Mouse (Mus musculus): ENCODE results near the gene Wscd1. TPM values are rescaled to one million over a fixed set of nuclear protein-coding genes. Genes with fewer than 3 reads are reported as not detected.

Gene Wscd1
- polyA plus RNA-seq, 1 experiment from 2014 or later: 14.9 TPM

DNA sequence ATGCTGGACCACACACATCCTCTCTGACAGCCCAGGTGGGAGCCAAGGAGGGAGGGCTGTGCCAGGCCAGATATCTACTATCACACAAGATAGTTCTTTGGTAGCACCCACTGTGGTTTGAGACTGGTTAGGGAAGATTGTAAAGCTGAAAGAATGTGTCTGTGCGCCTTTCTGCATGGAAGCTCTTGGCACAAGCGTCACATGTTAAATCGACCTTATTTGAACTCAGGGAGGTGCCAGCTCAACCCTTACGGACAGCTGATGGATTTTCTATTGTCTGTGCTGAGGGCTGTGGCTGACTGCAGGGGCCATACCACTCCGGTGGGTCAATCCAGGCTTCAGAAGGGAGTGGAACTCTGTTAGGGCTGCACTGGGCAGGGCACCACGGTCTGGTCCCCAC is 22.3 kb downstream of the Wscd1 start:
- peaks cover 23% of the 10 kb centered on the region for H3K36me3 ChIP-seq (replicated peaks)
- H3K9me3 ChIP-seq: no peaks in the 10 kb centered on the region
- no peaks in the 10 kb centered on the region; the same call in 1 of the 2 replicates for H3K27me3 ChIP-seq (replicated peaks; ENCODE audit: low read depth, poor library complexity, severe bottlenecking)
- 69% methylated on average over 6 of the region's 6 CpGs for WGBS
- no peak overlapping the region; the same call in 1 of the 2 replicates for H3K27ac ChIP-seq (replicated peaks)
- H3K4me3 ChIP-seq: no peak overlapping the region
- DNase-seq (ENCODE audit: low spot score): no peak
- H3K4me1 ChIP-seq: peaks cover 31% of the 10 kb centered on the region

DNA sequence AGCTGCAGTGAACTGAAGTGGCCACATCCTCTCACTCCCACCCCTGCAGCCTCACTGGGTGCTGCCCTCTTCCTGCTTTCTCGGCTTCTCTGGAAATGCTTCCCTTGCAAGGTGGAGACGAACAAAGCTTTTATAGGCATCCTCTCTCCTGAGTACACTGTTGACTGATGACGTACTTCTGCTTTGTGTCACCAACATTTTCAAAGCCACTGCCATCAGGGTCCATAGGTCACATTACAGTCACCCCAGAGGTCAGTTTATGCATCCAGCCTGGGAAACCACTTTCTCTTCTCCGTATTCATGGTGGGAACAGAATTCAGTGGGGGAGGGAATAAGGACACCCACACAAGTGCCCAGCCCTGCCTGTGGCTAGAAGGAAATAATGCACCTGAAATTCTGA is 23.1 kb downstream of the Wscd1 start:
- no peak overlapping the region for H3K4me3 ChIP-seq
- WGBS: 13% methylated on average over 4 of the region's 4 CpGs
- H3K9me3 ChIP-seq: no peaks in the 10 kb centered on the region
- DNase-seq (ENCODE audit: low spot score): no peak
- peaks cover 23% of the 10 kb centered on the region for H3K36me3 ChIP-seq (replicated peaks)
- no peak overlapping the region for H3K27ac ChIP-seq (replicated peaks)
- H3K27me3 ChIP-seq (replicated peaks; ENCODE audit: low read depth, poor library complexity, severe bottlenecking): no peaks in the 10 kb centered on the region; the same call in 1 of the 2 replicates
- H3K4me1 ChIP-seq: peaks cover 31% of the 10 kb centered on the region

DNA sequence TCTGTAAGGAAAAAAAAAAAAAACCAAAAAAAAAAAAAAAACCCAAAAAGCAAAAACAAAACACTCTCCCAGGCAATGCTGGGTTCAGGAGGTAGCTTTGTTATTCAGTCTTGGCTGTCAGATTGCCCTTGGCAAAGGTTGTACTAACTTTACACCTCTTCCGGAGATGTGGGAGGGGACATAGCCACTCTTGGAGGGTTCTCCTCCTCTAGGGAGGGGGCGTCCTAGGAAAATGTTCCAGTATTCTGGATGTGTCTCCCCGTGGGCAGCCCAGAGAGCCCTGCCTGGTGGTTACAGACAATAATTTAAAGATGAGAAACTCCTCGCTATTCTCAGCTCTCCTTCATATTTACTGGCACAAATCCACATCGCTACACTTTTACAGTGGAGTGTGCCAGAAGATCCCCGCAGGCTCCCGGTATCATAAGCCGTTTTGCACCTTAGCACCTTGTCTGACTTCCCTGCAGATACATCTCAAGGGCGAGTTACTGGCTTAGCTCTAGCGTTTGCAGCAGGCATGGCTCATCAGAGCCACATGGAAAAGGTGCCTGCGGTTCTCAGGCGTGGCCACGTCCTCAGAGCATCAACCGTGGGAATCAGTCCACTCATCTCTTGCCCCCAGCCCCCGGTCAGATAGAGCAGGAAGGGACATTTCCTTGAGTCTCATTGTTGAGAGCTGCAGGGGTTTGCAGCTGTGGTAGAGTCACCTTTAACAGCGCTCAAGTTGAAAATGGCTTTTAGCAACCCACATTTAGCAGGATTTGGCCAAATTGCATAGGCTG is 24.5 kb downstream of the Wscd1 start:
- Histone ChIP-seq H3K4me3 (no peak overlapping the region), H3K9me3 (no peaks in the 10 kb centered on the region), H3K27ac (replicated peaks) (no peak overlapping the region), H3K36me3 (replicated peaks) (peaks cover 25% of the 10 kb centered on the region), H3K4me1 (peaks cover 31% of the 10 kb centered on the region), H3K27me3 (replicated peaks; ENCODE audit: low read depth, poor library complexity, severe bottlenecking) (no peaks in the 10 kb centered on the region; the same call in 1 of the 2 replicates)
- no peak for DNase-seq (ENCODE audit: low spot score)
- 40% methylated on average over 16 of the region's 16 CpGs for WGBS

DNA sequence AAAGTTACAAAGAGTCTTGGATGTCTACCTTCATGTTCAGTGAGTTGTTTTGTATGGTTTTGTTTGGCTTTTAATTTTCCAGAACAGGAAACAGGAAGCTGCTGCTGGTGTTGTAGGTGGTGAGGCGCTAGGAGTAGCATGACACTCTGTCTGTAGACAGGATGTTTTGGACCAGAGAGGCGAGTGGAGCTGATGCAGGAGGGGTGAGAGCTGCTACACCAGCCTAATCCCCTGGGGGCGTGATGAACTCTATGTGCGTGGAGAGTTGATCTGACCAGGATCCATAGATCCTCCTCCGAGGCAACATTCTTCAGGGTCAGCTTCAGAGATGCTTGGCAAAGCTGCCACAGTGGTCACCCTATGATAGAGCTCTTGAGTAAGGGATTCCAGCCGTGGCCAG is 25.3 kb downstream of the Wscd1 start:
- WGBS: 58% methylated on average over 6 of the region's 6 CpGs
- Histone ChIP-seq H3K9me3 (no peaks in the 10 kb centered on the region), H3K4me1 (peaks cover 25% of the 10 kb centered on the region), H3K36me3 (replicated peaks) (peaks cover 17% of the 10 kb centered on the region), H3K4me3 (no peak overlapping the region), H3K27me3 (replicated peaks; ENCODE audit: low read depth, poor library complexity, severe bottlenecking) (no peaks in the 10 kb centered on the region; the same call in 1 of the 2 replicates), H3K27ac (replicated peaks) (no peak overlapping the region)
- DNase-seq (ENCODE audit: low spot score): no peak

DNA sequence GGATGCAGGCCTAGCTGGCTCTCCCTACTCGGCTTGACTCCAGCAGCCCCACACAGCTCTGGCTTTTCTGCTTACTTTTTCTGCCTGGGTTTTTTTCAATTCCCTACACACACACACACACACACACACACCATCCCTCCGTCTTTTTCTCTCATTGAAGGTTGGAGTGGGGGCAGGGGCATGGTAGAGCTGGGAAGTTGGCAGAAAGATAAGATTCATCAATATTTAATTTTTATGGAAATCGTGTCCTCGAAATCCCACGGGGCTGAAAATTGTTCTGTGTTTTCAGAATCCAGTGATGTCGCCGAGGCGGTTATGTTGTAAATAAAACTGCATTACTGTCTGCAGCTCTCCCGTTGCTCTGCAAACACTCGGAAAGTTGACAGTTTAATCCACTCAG is 29.9 kb downstream of the Wscd1 start:
- Histone ChIP-seq H3K4me1 (0 out of 2 replicates have a peak, but pooled peaks cover 4% of the 10 kb centered on the region), H3K36me3 (replicated peaks) (peaks cover 18% of the 10 kb centered on the region), H3K27ac (replicated peaks) (no peak overlapping the region), H3K27me3 (replicated peaks; ENCODE audit: low read depth, poor library complexity, severe bottlenecking) (no peaks in the 10 kb centered on the region; the same call in 1 of the 2 replicates), H3K9me3 (no peaks in the 10 kb centered on the region), H3K4me3 (no peak overlapping the region)
- 90% methylated on average over 10 of the region's 10 CpGs for WGBS
- no peak for DNase-seq (ENCODE audit: low spot score)

DNA sequence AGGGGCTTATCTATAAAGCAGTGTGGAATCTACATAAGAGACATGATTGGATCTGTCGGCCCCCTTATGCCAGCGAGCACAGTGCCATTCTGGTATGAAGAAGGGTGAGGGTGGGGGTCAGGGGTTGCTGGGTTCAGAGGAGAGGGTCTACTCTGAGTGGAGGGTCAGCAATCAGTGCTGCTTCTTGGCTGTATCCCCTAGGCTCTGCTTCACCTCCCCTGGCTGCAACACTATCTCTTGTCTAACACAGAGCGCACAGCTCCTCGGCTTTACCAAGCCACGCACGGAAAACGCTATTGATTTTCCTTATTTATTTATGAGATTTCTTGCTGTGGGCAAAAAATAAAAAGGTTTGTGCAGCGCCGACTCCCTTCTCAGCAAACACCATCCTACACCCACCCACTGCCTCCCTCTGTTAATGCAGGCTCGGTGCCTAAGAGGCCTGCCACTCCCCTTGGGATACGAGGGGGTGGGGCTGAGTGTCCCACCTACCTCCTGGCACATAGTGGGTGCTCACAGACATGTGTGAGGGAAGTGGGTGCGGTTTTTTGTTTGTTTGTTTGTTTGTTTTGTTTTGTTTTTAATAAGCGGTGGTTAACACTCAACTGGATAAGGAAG is 32.1 kb downstream of the Wscd1 start:
- WGBS: 86% methylated on average over 13 of the region's 13 CpGs
- peaks cover 15% of the 10 kb centered on the region; the same call in 1 of the 2 replicates for H3K36me3 ChIP-seq (replicated peaks)

DNA sequence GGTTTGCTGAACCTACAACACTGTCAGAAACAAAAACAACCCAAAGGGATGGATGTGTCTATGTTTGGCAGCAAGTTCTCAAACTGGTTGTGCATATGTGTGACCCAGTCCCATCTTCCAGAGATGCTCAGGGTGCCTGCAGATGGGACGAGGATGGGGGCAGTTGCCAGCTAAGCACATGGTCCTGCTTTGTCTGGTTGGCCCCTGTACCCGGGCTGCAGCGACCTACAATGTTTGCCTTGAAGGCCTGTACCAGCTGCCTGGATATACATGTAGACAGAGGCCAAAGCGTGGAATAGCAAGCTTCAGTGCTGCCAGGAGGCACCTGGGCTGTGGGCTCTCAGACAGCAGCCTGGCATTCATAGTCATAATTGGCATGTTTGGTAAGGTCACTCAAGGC is 35.8 kb downstream of the Wscd1 start:
- WGBS: 87% methylated on average over 4 of the region's 4 CpGs
- Histone ChIP-seq H3K4me1 (no peaks in the 10 kb centered on the region), H3K27me3 (replicated peaks; ENCODE audit: low read depth, poor library complexity, severe bottlenecking) (no peaks in the 10 kb centered on the region)

More for the DNA sequence above, 32.1 kb downstream of the Wscd1 start:
- no peak overlapping the region for H3K4me3 ChIP-seq
- H3K27ac ChIP-seq (replicated peaks): no peak overlapping the region
- no peak for DNase-seq (ENCODE audit: low spot score)
- no peaks in the 10 kb centered on the region for H3K9me3 ChIP-seq
- no peaks in the 10 kb centered on the region for H3K4me1 ChIP-seq
- H3K27me3 ChIP-seq (replicated peaks; ENCODE audit: low read depth, poor library complexity, severe bottlenecking): no peaks in the 10 kb centered on the region

DNA sequence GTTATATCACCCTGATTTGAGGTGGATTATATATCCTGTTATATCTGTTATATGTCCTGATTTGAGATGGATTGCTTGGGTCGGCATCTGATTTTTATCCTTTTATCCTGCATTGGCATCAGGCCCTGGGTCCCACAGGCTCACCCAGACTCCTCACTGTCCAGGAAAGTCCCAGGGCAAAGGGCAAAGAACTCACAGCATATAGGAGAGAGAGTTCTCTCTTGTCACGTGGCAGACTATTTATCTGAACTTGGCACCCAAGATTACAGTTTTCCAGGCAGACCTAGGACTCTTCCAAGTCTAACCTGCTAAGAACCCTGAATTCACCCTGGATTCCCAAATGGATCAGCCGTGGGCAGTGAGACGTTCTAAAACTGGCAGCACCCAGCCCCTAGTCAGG is 38.5 kb downstream of the Wscd1 start:
- no peak for DNase-seq (ENCODE audit: low spot score)
- 90% methylated on average over 4 of the region's 4 CpGs for WGBS
- peaks cover 24% of the 10 kb centered on the region for H3K36me3 ChIP-seq (replicated peaks)

More for the DNA sequence above, 35.8 kb downstream of the Wscd1 start:
- Histone ChIP-seq H3K9me3 (no peaks in the 10 kb centered on the region), H3K27ac (replicated peaks) (no peak overlapping the region), H3K4me3 (no peak overlapping the region), H3K36me3 (replicated peaks) (peaks cover 27% of the 10 kb centered on the region)
- DNase-seq (ENCODE audit: low spot score): no peak

DNA sequence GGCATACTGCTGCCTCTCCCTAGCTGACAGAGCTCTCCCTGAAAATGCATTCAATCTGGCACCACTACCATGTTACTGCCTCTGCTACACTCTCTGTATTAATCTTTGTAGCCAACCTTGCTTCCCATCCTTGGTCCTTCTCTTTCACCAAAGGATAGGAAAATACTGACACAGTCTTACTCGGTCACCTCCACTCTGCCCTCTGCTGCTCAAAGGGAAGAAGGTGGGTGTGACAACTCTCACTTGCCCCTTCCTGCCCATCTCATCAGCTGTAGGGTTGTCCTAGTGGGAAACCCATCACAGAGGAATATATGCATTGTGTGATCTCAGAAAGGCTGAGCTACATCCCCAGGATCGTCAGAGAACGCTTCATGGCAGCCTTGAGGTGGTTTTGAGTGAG is 40.5 kb downstream of the Wscd1 start:
- Histone ChIP-seq H3K36me3 (replicated peaks) (peaks cover 24% of the 10 kb centered on the region), H3K4me1 (no peaks in the 10 kb centered on the region; the same call in 1 of the 2 replicates), H3K4me3 (no peak overlapping the region), H3K27me3 (replicated peaks; ENCODE audit: low read depth, poor library complexity, severe bottlenecking) (no peaks in the 10 kb centered on the region), H3K27ac (replicated peaks) (no peak overlapping the region), H3K9me3 (no peaks in the 10 kb centered on the region)
- DNase-seq (ENCODE audit: low spot score): no peak
- 77% methylated on average over 3 of the region's 3 CpGs for WGBS

More for the DNA sequence above, 38.5 kb downstream of the Wscd1 start:
- Histone ChIP-seq H3K27me3 (replicated peaks; ENCODE audit: low read depth, poor library complexity, severe bottlenecking) (no peaks in the 10 kb centered on the region), H3K9me3 (no peaks in the 10 kb centered on the region), H3K4me1 (no peaks in the 10 kb centered on the region; the same call in 1 of the 2 replicates), H3K27ac (replicated peaks) (no peak overlapping the region), H3K4me3 (no peak overlapping the region)

DNA sequence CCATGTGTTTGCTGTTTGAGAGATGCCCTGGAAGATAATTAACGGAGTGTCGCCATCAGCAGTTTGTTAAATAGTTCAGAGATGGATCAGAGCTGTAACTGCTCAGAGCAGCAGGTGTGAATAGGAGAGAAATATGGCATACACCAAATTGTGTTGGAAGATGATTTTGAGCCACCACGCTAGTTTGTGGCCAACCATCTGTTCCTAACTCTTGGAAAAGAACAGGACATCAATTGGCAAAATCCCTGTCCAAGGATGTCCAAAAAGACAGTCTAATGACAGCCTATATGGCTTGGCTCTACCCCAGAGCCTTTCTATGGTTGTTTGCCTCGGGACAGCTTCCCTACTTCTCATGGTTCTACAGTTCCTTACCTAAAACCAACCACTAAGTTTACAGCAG is 49.5 kb downstream of the Wscd1 start:
- WGBS: 92% methylated on average over 4 of the region's 4 CpGs
- Histone ChIP-seq H3K27ac (replicated peaks) (no peak overlapping the region), H3K4me1 (no peaks in the 10 kb centered on the region), H3K27me3 (replicated peaks; ENCODE audit: low read depth, poor library complexity, severe bottlenecking) (no peaks in the 10 kb centered on the region), H3K36me3 (replicated peaks) (no peaks in the 10 kb centered on the region), H3K4me3 (no peak overlapping the region), H3K9me3 (no peaks in the 10 kb centered on the region)
- DNase-seq (ENCODE audit: low spot score): no peak

DNA sequence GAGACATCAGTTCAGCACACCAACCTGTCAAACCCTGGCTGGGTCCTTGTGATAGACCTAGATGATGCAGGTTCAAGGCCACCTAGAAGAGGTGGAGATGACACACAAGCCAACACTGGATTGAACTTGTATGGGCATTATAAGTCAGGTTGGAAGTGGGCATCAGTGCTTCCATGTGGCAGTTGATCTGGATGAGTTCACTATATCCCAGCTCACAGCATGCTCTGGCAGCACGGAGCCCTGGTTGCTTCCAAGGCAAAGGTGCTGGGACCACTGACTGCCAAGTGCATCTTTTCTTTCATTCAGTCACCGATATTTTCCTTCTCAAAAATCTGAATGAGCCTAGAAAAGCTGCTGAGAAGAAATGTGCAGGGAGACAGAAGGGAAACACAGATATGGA is 58.8 kb downstream of the Wscd1 start:
- no peak for DNase-seq (ENCODE audit: low spot score)
- H3K4me3 ChIP-seq: no peak overlapping the region
- WGBS: 88% methylated on average over 2 of the region's 2 CpGs
- H3K9me3 ChIP-seq: no peaks in the 10 kb centered on the region
- no peaks in the 10 kb centered on the region for H3K36me3 ChIP-seq (replicated peaks)
- no peak overlapping the region for H3K27ac ChIP-seq (replicated peaks)
- H3K27me3 ChIP-seq (replicated peaks; ENCODE audit: low read depth, poor library complexity, severe bottlenecking): no peaks in the 10 kb centered on the region
- no peaks in the 10 kb centered on the region for H3K4me1 ChIP-seq

DNA sequence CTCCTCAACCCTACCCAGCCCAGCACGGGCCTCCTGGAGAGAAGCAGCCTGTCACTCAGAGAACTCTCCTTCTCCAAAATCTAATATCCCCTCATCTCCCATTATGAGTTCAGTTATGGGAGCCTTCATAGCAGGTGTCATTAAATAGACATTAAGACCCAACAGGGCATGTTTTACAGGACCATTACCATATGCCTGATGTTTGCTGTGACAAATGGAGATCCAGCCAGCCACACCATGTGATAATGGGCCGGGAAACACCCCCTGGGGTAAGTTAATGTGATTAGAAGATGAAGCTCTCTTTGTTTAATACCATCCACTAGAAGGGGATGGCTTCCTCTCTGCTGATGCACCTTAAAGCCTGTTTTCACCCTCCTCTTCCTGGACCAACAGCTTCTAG is 62.1 kb downstream of the Wscd1 start:
- no peak overlapping the region for H3K27ac ChIP-seq (replicated peaks)
- no peaks in the 10 kb centered on the region for H3K27me3 ChIP-seq (replicated peaks; ENCODE audit: low read depth, poor library complexity, severe bottlenecking)
- DNase-seq (ENCODE audit: low spot score): no peak
- no peaks in the 10 kb centered on the region for H3K36me3 ChIP-seq (replicated peaks)
- H3K4me3 ChIP-seq: no peak overlapping the region
- H3K9me3 ChIP-seq: no peaks in the 10 kb centered on the region
- no peaks in the 10 kb centered on the region for H3K4me1 ChIP-seq
- WGBS: 70% methylated on average over 2 of the region's 2 CpGs

DNA sequence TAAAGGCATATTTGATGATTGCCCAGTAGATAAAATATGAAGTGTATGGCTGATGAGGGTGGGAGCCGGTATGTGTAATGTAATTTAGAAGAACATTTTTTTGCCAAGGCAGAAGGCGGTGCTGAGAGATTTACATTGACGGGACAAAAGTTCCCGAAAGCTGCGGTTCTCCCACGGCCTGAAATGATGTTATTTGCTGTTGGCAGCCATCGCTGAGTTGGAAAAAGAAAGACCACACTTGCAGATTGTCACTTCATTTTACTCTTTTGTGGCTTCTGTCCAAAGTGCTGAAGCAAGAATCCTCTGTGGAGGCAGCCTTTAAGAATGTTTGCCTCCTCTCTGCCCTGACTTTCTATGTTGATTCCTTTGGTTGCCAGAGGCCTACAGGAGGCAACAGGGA is 63.2 kb downstream of the Wscd1 start:
- H3K9me3 ChIP-seq: no peaks in the 10 kb centered on the region
- no peak overlapping the region for H3K4me3 ChIP-seq
- H3K27ac ChIP-seq (replicated peaks): no peak overlapping the region
- H3K27me3 ChIP-seq (replicated peaks; ENCODE audit: low read depth, poor library complexity, severe bottlenecking): no peaks in the 10 kb centered on the region
- H3K36me3 ChIP-seq (replicated peaks): no peaks in the 10 kb centered on the region
- WGBS: 87% methylated on average over 7 of the region's 7 CpGs
- H3K4me1 ChIP-seq: no peaks in the 10 kb centered on the region
- no peak for DNase-seq (ENCODE audit: low spot score)

Measured in embryonic facial prominence, embryonic 10.5 days (tissue).